Mouse (Mus musculus) neutrophil, adult 59 days (primary cell): ENCODE measurements around the gene Ppargc1a. TPM values are rescaled to one million over a fixed set of nuclear protein-coding genes. Genes with fewer than 3 reads are reported as not detected.

Experiments used
- total RNA-seq, 2 experiments: library from RNA; stranded (reverse); gene quantifications; 1 replicate in 1 of 2; 2 replicates in 1 of 2; pipeline ENCODE4 v1.2.4; 2023

The Ppargc1a gene
- not detected for total RNA-seq

DNA sequence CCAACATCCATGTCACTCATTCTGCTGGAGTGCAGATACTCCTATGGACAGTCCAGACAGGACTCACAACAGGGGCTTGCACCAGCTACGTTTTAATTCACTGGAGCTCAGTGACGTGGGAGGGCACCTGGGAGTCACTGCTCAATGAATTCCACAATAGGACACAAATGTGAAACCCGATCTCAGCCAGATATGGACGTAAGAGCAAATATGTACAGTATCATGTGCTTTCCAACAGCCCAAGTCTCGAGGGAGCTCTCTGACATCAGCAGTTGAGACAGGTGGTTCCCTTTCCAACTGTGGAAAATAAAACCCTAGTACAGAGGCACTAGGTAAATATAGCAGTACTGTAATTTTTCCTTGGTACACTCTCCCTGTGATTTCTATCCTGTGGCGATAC, at the start of gene Ppargc1a:
TSS of gene Ppargc1a (minus strand) at position 68 of the 400 bp plus-strand sequence.

